Mouse (Mus musculus): ENCODE results near the gene Slc9a3r1. TPM values are rescaled to one million over a fixed set of nuclear protein-coding genes. Genes with fewer than 3 reads are reported as not detected.

The Slc9a3r1 gene
- total RNA-seq, 1 experiment from 2014 or later, result 53.4 TPM

- peak; percentile 79 for ATAC-seq (replicated peaks; ENCODE audit: low read depth, poor library complexity, severe bottlenecking)
Measured at GRCm38 (mm10) chr11:115187224-115187639, 24.1 kb downstream of the Slc9a3r1 start, which contains the start of gene Tmem104. TSS of gene Tmem104 (plus strand) at chr11:115187487.

DNA sequence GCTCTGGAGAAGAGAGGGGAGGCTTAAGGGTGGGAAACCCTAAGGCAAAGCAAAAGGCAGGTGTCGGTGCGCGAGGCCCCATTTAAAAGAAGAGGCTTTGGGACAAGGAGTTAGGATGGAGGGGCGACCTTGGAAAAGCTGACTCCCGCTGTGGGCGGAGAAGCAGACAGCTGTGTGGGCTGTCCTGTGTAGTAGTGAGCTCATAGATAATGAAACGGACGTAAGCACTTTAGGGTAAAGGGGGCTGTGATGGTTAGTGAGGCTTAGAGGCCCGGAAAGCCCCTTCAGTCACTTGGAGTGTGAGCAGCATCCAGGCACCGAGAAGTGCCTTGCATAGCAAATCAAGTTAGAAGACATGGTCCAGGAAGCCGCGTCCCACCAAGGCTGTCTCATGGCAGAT is 24.6 kb downstream of the Slc9a3r1 start, which contains the start of gene Nat9:
Gene Nat9, minus strand, starts transcription at position 167 of the 400 bp plus-strand sequence.
- no peak for ATAC-seq (replicated peaks; ENCODE audit: low read depth, poor library complexity, severe bottlenecking)

- ATAC-seq (replicated peaks; ENCODE audit: low read depth, poor library complexity, severe bottlenecking), result peak; percentile 57
Measured at GRCm38 (mm10) chr11:115188539-115189231, 25.5 kb downstream of the Slc9a3r1 start.

- ATAC-seq (replicated peaks; ENCODE audit: low read depth, poor library complexity, severe bottlenecking), result no peak
Measured at GRCm38 (mm10) chr11:115189304-115189703, 26.2 kb downstream of the Slc9a3r1 start.

DNA sequence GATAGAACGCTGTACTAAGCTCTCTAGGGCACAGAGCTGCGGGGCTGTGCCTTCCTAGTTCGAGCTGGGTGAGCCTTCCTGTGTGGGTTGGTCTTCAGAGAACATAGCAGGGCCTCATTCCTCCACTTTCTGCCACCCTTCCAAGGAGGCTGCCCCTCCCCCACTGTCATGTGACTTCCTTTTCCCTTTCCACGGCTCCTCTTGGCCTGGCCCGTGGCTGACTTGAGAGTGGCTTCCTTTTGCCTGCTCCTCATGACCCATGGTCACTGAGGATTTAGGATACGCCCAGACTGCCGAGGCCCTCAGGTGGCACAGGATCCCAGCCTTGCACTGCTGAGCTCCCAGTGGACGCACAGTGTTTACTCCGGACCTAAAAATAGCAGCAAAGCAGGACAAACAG is 29.0 kb downstream of the Slc9a3r1 start:
- ATAC-seq (replicated peaks; ENCODE audit: low read depth, poor library complexity, severe bottlenecking), result peak; percentile 34

DNA sequence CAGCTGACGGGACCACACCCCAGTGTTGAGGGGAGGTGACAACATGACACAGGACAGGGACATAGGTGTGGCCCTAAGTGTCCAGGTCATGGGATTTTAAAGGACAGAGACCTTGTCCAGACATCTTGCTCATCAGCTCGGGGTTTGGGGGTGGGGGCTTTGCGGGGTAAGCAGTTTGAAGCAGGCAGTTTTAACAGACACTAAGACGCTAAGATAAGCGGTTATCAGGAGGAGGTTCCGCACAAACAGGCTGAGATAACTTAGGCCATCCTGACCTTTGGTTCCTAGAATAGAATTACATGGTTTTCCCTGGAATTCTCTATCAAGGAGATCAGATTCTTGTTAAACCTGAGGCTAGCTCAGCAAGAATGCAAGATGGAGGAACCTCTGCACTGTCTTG is 31.6 kb downstream of the Slc9a3r1 start:
- no peak for ATAC-seq (replicated peaks; ENCODE audit: low read depth, poor library complexity, severe bottlenecking)

DNA sequence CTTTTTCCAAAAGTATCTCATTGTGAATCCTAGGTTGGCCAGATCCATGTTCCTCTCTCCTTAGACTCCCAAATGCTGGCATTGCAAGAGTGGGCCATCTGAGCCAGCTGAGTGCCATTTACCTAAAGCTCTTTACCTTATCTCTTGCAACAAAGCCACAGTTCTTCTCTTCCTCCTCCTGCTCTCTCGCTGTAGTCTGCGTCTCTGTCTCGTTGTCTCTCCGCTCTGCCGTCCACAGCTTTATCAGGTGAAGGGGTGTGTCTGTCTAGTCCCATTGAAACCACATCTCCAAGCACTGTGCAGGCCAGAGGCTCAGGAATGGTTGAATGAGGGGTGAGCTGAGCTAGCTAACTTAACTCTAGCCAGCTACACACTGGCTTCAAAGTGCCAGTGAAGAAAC is 32.8 kb downstream of the Slc9a3r1 start:
- peak; percentile 64 for ATAC-seq (replicated peaks; ENCODE audit: low read depth, poor library complexity, severe bottlenecking)

DNA sequence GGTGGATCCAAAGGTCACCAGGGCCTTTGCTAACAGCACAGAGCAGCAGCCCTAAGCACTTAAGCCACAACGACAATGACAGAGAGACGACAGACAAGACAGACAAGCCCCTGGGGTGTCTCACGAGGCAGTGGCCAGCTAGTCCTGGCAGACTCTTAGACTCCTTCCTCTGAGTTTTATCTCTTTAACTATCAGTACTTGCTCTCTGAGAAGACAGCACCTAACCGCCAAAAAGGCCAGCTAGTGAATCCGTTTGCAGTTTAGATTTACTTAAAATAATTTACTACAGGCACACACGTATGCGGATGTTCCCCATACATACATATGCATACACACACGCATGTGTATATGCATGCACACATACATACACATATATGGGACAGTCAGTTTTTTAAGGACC is 34.4 kb downstream of the Slc9a3r1 start:
- no peak for ATAC-seq (replicated peaks; ENCODE audit: low read depth, poor library complexity, severe bottlenecking)

DNA sequence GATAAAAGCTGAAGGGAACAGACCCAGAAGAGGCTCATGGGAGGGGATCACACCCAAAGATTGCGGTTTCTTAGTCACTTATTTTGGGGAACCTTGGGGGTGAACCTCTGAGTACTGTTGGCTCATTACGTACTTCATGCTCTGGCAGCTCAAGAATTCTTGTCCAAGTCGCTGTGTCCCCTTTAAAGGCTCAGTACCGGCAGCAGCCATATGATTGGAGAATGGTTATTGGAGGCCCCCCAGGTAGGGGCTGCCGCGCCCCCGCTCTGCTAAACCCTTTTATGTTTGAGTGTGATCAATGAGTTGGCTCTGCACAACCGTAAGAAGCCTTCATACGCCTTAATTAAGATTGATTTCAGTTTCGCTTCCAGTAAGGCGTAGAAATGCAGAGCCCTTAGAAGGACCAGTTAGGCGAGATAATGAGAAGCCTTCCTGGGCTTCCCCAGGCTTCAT is 35.8 kb downstream of the Slc9a3r1 start:
- no peak for ATAC-seq (replicated peaks; ENCODE audit: low read depth, poor library complexity, severe bottlenecking)

- ATAC-seq (replicated peaks; ENCODE audit: low read depth, poor library complexity, severe bottlenecking), result no peak
Measured at GRCm38 (mm10) chr11:115200520-115200919, 37.4 kb downstream of the Slc9a3r1 start.

DNA sequence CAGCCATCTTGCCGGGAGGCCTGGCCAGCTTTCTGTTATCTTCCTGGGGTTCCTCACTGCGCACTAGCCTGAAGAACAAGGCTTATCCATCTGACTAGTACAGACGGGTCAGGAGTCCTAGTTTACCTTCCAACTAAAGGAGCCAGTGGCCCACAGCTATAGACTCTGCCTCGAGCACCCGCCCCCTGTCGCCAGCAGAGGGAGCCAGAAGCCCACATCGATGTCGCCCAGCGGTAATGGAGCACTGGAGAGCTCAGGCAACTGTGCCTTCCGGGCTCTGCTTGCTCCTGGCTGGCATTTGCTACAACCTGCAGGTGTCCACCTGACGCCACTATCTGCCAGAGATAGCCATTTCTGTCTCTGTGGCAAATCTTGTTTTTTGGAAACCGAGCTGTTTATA is 39.2 kb downstream of the Slc9a3r1 start:
- ATAC-seq (replicated peaks; ENCODE audit: low read depth, poor library complexity, severe bottlenecking), result peak; percentile 96

GRCm38 (mm10) chr11:115202756-115203155 is 39.6 kb downstream of the Slc9a3r1 start:
- no peak for ATAC-seq (replicated peaks; ENCODE audit: low read depth, poor library complexity, severe bottlenecking)

GRCm38 (mm10) chr11:115208126-115208525 is 45.0 kb downstream of the Slc9a3r1 start:
- no peak for ATAC-seq (replicated peaks; ENCODE audit: low read depth, poor library complexity, severe bottlenecking)

- ATAC-seq (replicated peaks; ENCODE audit: low read depth, poor library complexity, severe bottlenecking), result peak; percentile 86
Measured at GRCm38 (mm10) chr11:115208776-115209732, 45.9 kb downstream of the Slc9a3r1 start.

GRCm38 (mm10) chr11:115209958-115210357 is 46.8 kb downstream of the Slc9a3r1 start:
- no peak for ATAC-seq (replicated peaks; ENCODE audit: low read depth, poor library complexity, severe bottlenecking)

DNA sequence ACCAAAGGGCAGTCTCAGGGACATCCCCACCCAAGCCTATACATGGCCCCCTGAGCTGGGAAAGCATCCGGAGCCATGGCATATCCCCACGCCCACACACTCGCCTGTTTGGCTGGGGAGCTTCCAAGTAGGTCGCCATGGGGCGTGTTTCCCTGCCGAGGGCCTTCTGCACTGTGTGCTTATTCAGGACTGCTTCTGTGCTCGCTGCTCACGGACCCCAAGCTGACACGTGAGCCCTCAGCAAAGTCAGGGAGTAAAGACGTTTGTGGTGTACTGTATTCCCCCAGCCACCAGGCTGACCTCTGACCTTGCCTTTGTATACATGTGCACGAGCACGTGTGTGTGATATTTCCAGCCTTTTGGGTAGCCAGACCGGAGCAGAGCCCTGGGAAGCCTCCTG is 49.0 kb downstream of the Slc9a3r1 start:
- ATAC-seq (replicated peaks; ENCODE audit: low read depth, poor library complexity, severe bottlenecking), result no peak

- no peak for ATAC-seq (replicated peaks; ENCODE audit: low read depth, poor library complexity, severe bottlenecking)
Measured at GRCm38 (mm10) chr11:115215123-115215522, 52.0 kb downstream of the Slc9a3r1 start.

DNA sequence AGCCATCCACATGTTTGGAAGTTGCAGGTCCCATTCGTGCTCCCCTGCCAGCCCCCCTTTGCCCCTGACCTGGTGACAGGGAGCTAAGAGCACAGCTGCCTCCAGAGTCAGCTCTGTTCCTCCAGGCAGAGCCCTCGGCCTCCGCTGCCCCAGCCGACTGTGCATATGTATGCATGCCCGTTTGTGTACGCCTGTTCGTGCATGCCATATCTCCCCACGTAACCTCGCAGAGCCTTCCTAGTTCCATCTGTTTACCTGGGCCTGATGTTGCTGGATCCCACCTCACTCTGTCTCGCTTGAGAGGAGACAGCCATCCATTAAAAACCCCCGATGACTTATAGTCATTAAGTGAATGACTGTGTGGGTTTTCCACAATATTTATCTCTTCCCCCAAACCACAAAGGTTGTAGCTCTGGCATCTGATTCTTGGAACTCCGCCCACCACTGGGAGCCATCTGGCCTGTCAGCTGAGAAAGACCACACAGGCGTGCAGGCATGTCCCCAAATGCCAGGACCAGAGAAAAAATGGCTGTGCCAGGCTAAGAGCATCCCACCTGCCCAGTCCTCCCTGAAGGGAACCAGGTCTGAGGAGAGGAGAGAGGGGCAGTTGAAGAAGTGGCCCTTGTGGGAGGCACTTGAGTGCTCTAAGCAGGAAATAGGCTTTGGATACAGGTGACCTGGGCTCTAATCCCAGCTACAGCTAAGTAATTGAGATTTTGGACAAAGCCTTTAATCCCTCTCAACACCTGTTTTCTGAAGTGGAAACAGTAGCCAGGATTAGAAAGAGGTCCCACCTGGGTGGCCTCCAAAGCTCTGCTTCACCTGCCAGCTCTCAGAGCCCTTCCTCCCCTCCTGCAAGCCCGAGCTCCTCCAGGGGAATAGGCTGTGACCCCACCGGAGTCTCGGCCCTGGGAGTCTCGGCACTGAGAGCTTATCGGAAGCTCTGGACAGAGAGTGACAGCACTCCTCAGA is 54.6 kb downstream of the Slc9a3r1 start:
- no peak; the same call in 1 of the 2 replicates for ATAC-seq (replicated peaks; ENCODE audit: low read depth, poor library complexity, severe bottlenecking)

DNA sequence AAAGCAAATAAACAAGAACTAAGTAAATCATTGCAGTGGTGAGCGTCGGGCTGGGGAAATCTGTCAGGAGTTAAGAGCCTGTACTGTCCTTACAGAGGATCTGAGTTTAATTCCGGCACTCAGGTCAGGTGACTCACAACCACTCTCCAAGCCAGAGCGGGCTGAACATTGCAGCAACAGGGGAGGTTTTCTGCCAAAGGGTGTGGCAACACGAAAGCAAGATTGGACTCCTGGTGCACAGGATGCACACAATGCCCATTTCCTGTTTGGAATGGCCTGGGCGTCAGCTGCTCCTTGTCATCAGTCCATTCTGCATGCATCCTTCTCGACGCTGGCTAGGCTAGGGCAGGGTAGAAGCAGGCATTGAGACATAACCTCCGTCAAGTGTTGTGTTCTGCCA is 56.1 kb downstream of the Slc9a3r1 start:
- no peak for ATAC-seq (replicated peaks; ENCODE audit: low read depth, poor library complexity, severe bottlenecking)

DNA sequence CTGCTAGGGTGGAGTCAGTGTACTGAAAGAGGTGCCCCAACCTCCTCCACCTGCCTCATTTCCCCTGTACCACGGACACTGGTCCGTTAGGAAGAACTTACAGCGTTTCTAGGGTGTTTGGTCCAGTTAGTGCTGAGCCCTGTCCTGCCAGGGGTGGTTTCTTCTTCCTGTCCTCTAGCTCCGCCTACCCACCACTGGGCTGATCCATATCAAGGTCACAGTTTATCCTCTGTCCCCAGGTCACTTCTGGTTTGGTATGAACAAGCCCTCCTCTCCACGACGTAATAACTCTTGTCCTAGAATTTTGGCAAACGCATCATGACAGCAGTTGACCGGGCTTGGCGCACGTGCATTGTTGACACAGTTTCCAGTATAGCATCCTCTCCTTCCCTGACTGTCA is 56.5 kb downstream of the Slc9a3r1 start:
- ATAC-seq (replicated peaks; ENCODE audit: low read depth, poor library complexity, severe bottlenecking), result no peak

Data from common myeloid progenitor, adult 5-6 weeks (primary cell).